Mouse (Mus musculus) urinary bladder, postnatal 36 days (tissue): ENCODE data around the gene Nphp3.

Experiments used
- DNase-seq, 2 experiments: peaks; one replicate each; pipeline ENCODE4 v3.0.0; 2022; ENCODE audit warnings: low spot score in 2 of 2, mixed read lengths in 1 of 2

The Nphp3 gene

GRCm38 (mm10) chr9:104001921-104002859 is at the start of gene Nphp3:
Gene Nphp3, plus strand, starts transcription at chr9:104002544.
- peak; percentile 99 to 100 for DNase-seq

GRCm38 (mm10) chr9:103958722-103959121 is 43.6 kb upstream of the Nphp3 start:
- DNase-seq, result no peak

GRCm38 (mm10) chr9:103959989-103960388 is 42.4 kb upstream of the Nphp3 start:
- DNase-seq, result no peak

GRCm38 (mm10) chr9:103996496-103996895 is 5.8 kb upstream of the Nphp3 start:
- peak in 1 of 2 experiments; percentile 11 for DNase-seq

GRCm38 (mm10) chr9:104000601-104001000 is 1.7 kb upstream of the Nphp3 start:
- no peak for DNase-seq

- DNase-seq, result peak in 1 of 2 experiments; percentile 66
Measured at GRCm38 (mm10) chr9:104002913-104003330, 578 bp downstream of the Nphp3 start.

- no peak for DNase-seq
Measured at GRCm38 (mm10) chr9:104014526-104014925, 12.2 kb downstream of the Nphp3 start.

- no peak for DNase-seq
Measured at GRCm38 (mm10) chr9:104021026-104021425, 18.7 kb downstream of the Nphp3 start.

GRCm38 (mm10) chr9:104027186-104027585 is 24.8 kb downstream of the Nphp3 start:
- no peak for DNase-seq

GRCm38 (mm10) chr9:104029861-104030260 is 27.5 kb downstream of the Nphp3 start:
- no peak for DNase-seq

GRCm38 (mm10) chr9:104034231-104034630 is 31.9 kb downstream of the Nphp3 start:
- no peak for DNase-seq

- no peak for DNase-seq
Measured at GRCm38 (mm10) chr9:104034718-104035117, 32.4 kb downstream of the Nphp3 start.

GRCm38 (mm10) chr9:104035261-104036015 is 33.1 kb downstream of the Nphp3 start:
- peak; percentile 66 to 80 for DNase-seq

GRCm38 (mm10) chr9:104038266-104038665 is 35.9 kb downstream of the Nphp3 start:
- no peak for DNase-seq

GRCm38 (mm10) chr9:104039031-104039695 is 36.8 kb downstream of the Nphp3 start:
- no peak for DNase-seq

GRCm38 (mm10) chr9:104039742-104040141 is 37.4 kb downstream of the Nphp3 start:
- DNase-seq, result no peak

GRCm38 (mm10) chr9:104040362-104040761 is 38.0 kb downstream of the Nphp3 start, which contains the start of gene Gm28305:
Gene Gm28305, plus strand, starts transcription at chr9:104040662.
- no peak for DNase-seq

GRCm38 (mm10) chr9:104043676-104044075 is 41.3 kb downstream of the Nphp3 start:
- DNase-seq, result no peak

GRCm38 (mm10) chr9:104051028-104051427 is 48.7 kb downstream of the Nphp3 start:
- DNase-seq, result no peak

GRCm38 (mm10) chr9:104062430-104063243 is 60.3 kb downstream of the Nphp3 start, which contains the start of gene Uba5:
Gene Uba5, minus strand, starts transcription at chr9:104063134.
- DNase-seq, result peak; percentile 63 to 69
